In genomic region chr19:6123330-6123729, GRCm38 (mm10) we compare ENCODE assay signal across 16 mouse cellular contexts. TPM values are rescaled to one million over a fixed set of nuclear protein-coding genes. Genes with fewer than 3 reads are reported as not detected.
DNase-seq lines count a peak whose midpoint lies in the region; ATAC-seq and TF ChIP-seq lines count a peak whose summit lies in the region.
"Had no signal": no experiment of that assay in that cellular context is flagged by ENCODE, and none has a peak within 500 bp of the region (broad histone marks: within the 10 kb centered on the region; RNA-seq: fewer than 3 reads in every experiment).

No protein-coding gene starts in this region.

- no peaks in the 10 kb centered on the region for H3K9me3 ChIP-seq in intestine, embryonic 14.5 days (ENCODE audit: control insufficient read depth, low read length)
- no peaks in the 10 kb centered on the region for H3K9me3 ChIP-seq in intestine, embryonic 15.5 days
- H3K9me3 ChIP-seq in CH12.LX (replicated peaks; ENCODE audit: low read length): no peaks in the 10 kb centered on the region
- no peaks in the 10 kb centered on the region for H3K9me3 ChIP-seq in hindbrain, embryonic 14.5 days (ENCODE audit: control insufficient read depth, low read length)
- H3K9me3 ChIP-seq: stomach, embryonic 15.5 days had no signal

- TF ChIP-seq EP300 in CH12.LX (IDR thresholded peaks at IDR 0.05; ENCODE audit: low read length): no peak

- no peak for TF ChIP-seq CTCF in CH12.LX (conservative IDR thresholded peaks at IDR 0.05 in 1 of 2, IDR thresholded peaks at IDR 0.05 in 1 of 2; ENCODE audit: low read depth in 2 of 2, low read length in 2 of 2)

- no peak overlapping the region for H3K9ac ChIP-seq in intestine, embryonic 14.5 days (ENCODE audit: low read length)
- H3K9ac ChIP-seq in intestine, embryonic 15.5 days: no peak overlapping the region
- H3K9ac ChIP-seq in CH12.LX (ENCODE audit: insufficient read depth, low read depth): 0 out of 2 replicates have a peak overlapping the region, but pooled peaks have one; percentile 6
- peak overlapping the region; percentile 8; the same call in 1 of the 2 replicates for H3K9ac ChIP-seq in hindbrain, embryonic 14.5 days
- H3K9ac ChIP-seq: stomach, embryonic 15.5 days had no signal

- no peak overlapping the region for H3K4me3 ChIP-seq in intestine, embryonic 14.5 days (ENCODE audit: low read depth, low read length)
- no peak overlapping the region for H3K4me3 ChIP-seq in intestine, embryonic 15.5 days (replicated peaks)
- no peak overlapping the region for H3K4me3 ChIP-seq in CH12.LX (replicated peaks in 1 of 3; ENCODE audit: low read depth in 2 of 3, low read length in 2 of 3, poor library complexity in 1 of 3)
- no peak overlapping the region for H3K4me3 ChIP-seq in hindbrain, embryonic 14.5 days (replicated peaks; ENCODE audit: low read length)
- H3K4me3 ChIP-seq: gastrocnemius, adult 2 months; stomach, embryonic 15.5 days had no signal

- 57% methylated on average over 8 of the region's 8 CpGs for WGBS in intestine, embryonic 14.5 days
- WGBS in intestine, embryonic 15.5 days: 59% methylated on average over 8 of the region's 8 CpGs
- whole genome bisulfite sequencing in hindbrain, embryonic 14.5 days: 57% methylated on average over 8 of the region's 8 CpGs

- peak overlapping the region; percentile 9; the same call in 1 of the 2 replicates for H3K27ac ChIP-seq in intestine, embryonic 14.5 days (ENCODE audit: low read depth)
- no peak overlapping the region for H3K27ac ChIP-seq in intestine, embryonic 15.5 days
- peak overlapping the region; percentile 53; the same call in 1 of the 2 replicates for H3K27ac ChIP-seq in CH12.LX (ENCODE audit: insufficient read depth, low read depth)
- 0 out of 2 replicates have a peak overlapping the region, but pooled peaks have one; percentile 16 for H3K27ac ChIP-seq in hindbrain, embryonic 14.5 days
- H3K27ac ChIP-seq: gastrocnemius, adult 2 months; macrophage; stomach, embryonic 15.5 days had no signal

- peaks cover 6% of the 10 kb centered on the region; the same call in 1 of the 2 replicates for H3K4me1 ChIP-seq in intestine, embryonic 14.5 days (replicated peaks; ENCODE audit: control insufficient read depth, insufficient read depth, low read length)
- H3K4me1 ChIP-seq in intestine, embryonic 15.5 days (replicated peaks): peaks cover 22% of the 10 kb centered on the region
- peaks cover 0 to 14% of the 10 kb centered on the region in 2 experiments; a peak in 2 of 4 replicates for H3K4me1 ChIP-seq in CH12.LX (ENCODE audit: control insufficient read depth in 1 of 2, insufficient read depth in 2 of 2)
- H3K4me1 ChIP-seq in hindbrain, embryonic 14.5 days (replicated peaks; ENCODE audit: control insufficient read depth, insufficient read depth, low read length): peaks cover 15% of the 10 kb centered on the region; the same call in 1 of the 2 replicates

- no peaks in the 10 kb centered on the region for H3K79me2 ChIP-seq in CH12.LX (replicated peaks; ENCODE audit: control insufficient read depth, extremely low read depth, insufficient read depth, poor library complexity, severe bottlenecking)

- no peak for ATAC-seq in intestine, embryonic 14.5 days (replicated peaks; ENCODE audit: low FRiP score, low TSS enrichment, low read depth)
- ATAC-seq in intestine, embryonic 15.5 days: no peak
- ATAC-seq in hindbrain, embryonic 14.5 days (ENCODE audit: low FRiP score): no peak

- peaks cover 4% of the 10 kb centered on the region; the same call in 1 of the 2 replicates for H3K36me3 ChIP-seq in intestine, embryonic 14.5 days (ENCODE audit: control insufficient read depth, insufficient read depth, low read length)
- 0 out of 2 replicates have a peak, but pooled peaks cover 3% of the 10 kb centered on the region for H3K36me3 ChIP-seq in intestine, embryonic 15.5 days
- peaks cover 5 to 40% of the 10 kb centered on the region in 2 experiments for H3K36me3 ChIP-seq in CH12.LX (replicated peaks in 1 of 2; ENCODE audit: control insufficient read depth in 1 of 2, insufficient read depth in 1 of 2, low read length in 1 of 2)
- peaks cover 20% of the 10 kb centered on the region for H3K36me3 ChIP-seq in hindbrain, embryonic 14.5 days (replicated peaks; ENCODE audit: control insufficient read depth, insufficient read depth)
- H3K36me3 ChIP-seq: stomach, embryonic 15.5 days had no signal

- no peak for TF ChIP-seq RAD21 in CH12.LX (IDR thresholded peaks at IDR 0.05; ENCODE audit: low read depth, low read length)

- no peak overlapping the region for H3K4me2 ChIP-seq in intestine, embryonic 14.5 days (ENCODE audit: low read length)
- H3K4me2 ChIP-seq in intestine, embryonic 15.5 days (replicated peaks): no peak overlapping the region
- H3K4me2 ChIP-seq in CH12.LX (ENCODE audit: insufficient read depth, low read depth, poor library complexity, severe bottlenecking): peak overlapping the region; percentile 46
- no peak overlapping the region for H3K4me2 ChIP-seq in hindbrain, embryonic 14.5 days (replicated peaks)
- H3K4me2 ChIP-seq: stomach, embryonic 15.5 days had no signal

- dilution Hi-C loops in CH12.LX (cut with MboI; ENCODE audit: extremely low pct_ligation_motif_present, extremely low pct_unique_long_range_greater_than_20kb, low sequenced_read_pairs): no loop called here

- in situ Hi-C loops in CH12.LX (cut with MboI; ENCODE audit: low pct_ligation_motif_present, low pct_unique_long_range_greater_than_20kb, low sequenced_read_pairs): loop anchor here (5.0 to 10.0 kb wide), 2 partner anchors 36 to 159 kb away; partner anchors contain the start of gene Pola2

- H3K27me3 ChIP-seq in intestine, embryonic 14.5 days (replicated peaks; ENCODE audit: control insufficient read depth, insufficient read depth, low read length): no peaks in the 10 kb centered on the region
- H3K27me3 ChIP-seq in intestine, embryonic 15.5 days (replicated peaks): no peaks in the 10 kb centered on the region
- no peaks in the 10 kb centered on the region for H3K27me3 ChIP-seq in CH12.LX (replicated peaks)
- H3K27me3 ChIP-seq in hindbrain, embryonic 14.5 days (ENCODE audit: control insufficient read depth, insufficient read depth, low read length): no peaks in the 10 kb centered on the region
- H3K27me3 ChIP-seq: stomach, embryonic 15.5 days had no signal

- DNase-seq in intestine, embryonic 14.5 days (ENCODE audit: low spot score): no peak
- no peak for DNase-seq in CH12.LX (ENCODE audit: extremely low read depth)
- DNase-seq in embryo, embryonic 10.5 days (ENCODE audit: low spot score): peak; percentile 74
- DNase-seq in hindbrain, embryonic 14.5 days (ENCODE audit: low spot score): peak; percentile 48
- DNase-seq in urinary bladder, postnatal 14 days (ENCODE audit: low spot score): no peak
- DNase-seq in cerebellum, postnatal 4 days (ENCODE audit: low spot score in 2 of 2): no peak
- DNase-seq in layer of hippocampus, postnatal 25 days (ENCODE audit: extremely low spot score in 1 of 2, low spot score in 1 of 2): no peak
- DNase-seq: adrenal gland, postnatal 10 days; gastrocnemius, adult 2 months; kidney, adult 11 months; kidney, postnatal 4 days; liver had no signal

- TF ChIP-seq POLR2A in CH12.LX (IDR thresholded peaks at IDR 0.05; ENCODE audit: low read depth, low read length): no peak

TF ChIP-seq in CH12.LX, 34 proteins besides CTCF, POLR2A, EP300 and RAD21 (continues in another document):
- no peak for TF ChIP-seq RCOR1 (conservative IDR thresholded peaks at IDR 0.05; ENCODE audit: low read depth, low read length)

RNA-seq across cellular contexts. Expression of gene Snx15, which starts 4.8 kb away (rescaled TPM):
- 35.4 and 36.0 TPM in 2 replicates for polyA plus RNA-seq in intestine, embryonic 14.5 days (2014; fragmentation: Nextera tagmentation; extraction: Ambion mirVana)
- 31.7 and 33.8 TPM in 2 replicates for polyA plus RNA-seq in intestine, embryonic 15.5 days (2015; fragmentation: Nextera tagmentation; extraction: Ambion mirVana)
- total RNA-seq in CH12.LX (2012; rRNA removed) (15.6 and 17.4 TPM in 2 replicates), CH12.LX (2014; rRNA removed) (14.0 and 15.3 TPM in 2 replicates)
- polyA plus RNA-seq in CH12.LX (2012; ENCODE audit: insufficient read length, low read depth): 14.4 and 15.7 TPM in 2 replicates
- 59.6 and 60.8 TPM in 2 replicates for polyA plus RNA-seq in hindbrain, embryonic 14.5 days (2014; fragmentation: Nextera tagmentation; extraction: Ambion mirVana)
- 10 to 100 TPM; 36.7 to 40.7 TPM for total RNA-seq in layer of hippocampus, postnatal 25 days (2021)

RNA-seq across cellular contexts. Expression of gene Sac3d1, which starts 4.9 kb away (rescaled TPM):
- polyA plus RNA-seq in intestine, embryonic 14.5 days (2014; fragmentation: Nextera tagmentation; extraction: Ambion mirVana): 53.9 and 59.9 TPM in 2 replicates
- 44.3 and 44.7 TPM in 2 replicates for polyA plus RNA-seq in intestine, embryonic 15.5 days (2015; fragmentation: Nextera tagmentation; extraction: Ambion mirVana)
- total RNA-seq in CH12.LX (2012; rRNA removed) (27.0 and 31.0 TPM in 2 replicates), CH12.LX (2014; rRNA removed) (24.6 and 31.9 TPM in 2 replicates)
- polyA plus RNA-seq in CH12.LX (2012; ENCODE audit: insufficient read length, low read depth): 26.9 and 29.8 TPM in 2 replicates
- 51.3 and 54.5 TPM in 2 replicates for polyA plus RNA-seq in hindbrain, embryonic 14.5 days (2014; fragmentation: Nextera tagmentation; extraction: Ambion mirVana)
- total RNA-seq in layer of hippocampus, postnatal 25 days (2021): 10 to 100 TPM; 15.5 to 17.9 TPM

RNA-seq across cellular contexts. Expression of gene Batf2, which starts 17.5 kb away (rescaled TPM):
- 0.30 and 1.1 TPM in 2 replicates for polyA plus RNA-seq in intestine, embryonic 14.5 days (2014; fragmentation: Nextera tagmentation; extraction: Ambion mirVana)
- polyA plus RNA-seq in intestine, embryonic 15.5 days (2015; fragmentation: Nextera tagmentation; extraction: Ambion mirVana): 0.80 and 1.3 TPM in 2 replicates
- not detected in 2 replicates for total RNA-seq in CH12.LX (2012; rRNA removed)
- total RNA-seq in CH12.LX (2014; rRNA removed): not detected in 2 replicates
- not detected in 2 replicates for polyA plus RNA-seq in CH12.LX (2012; ENCODE audit: insufficient read length, low read depth)
- not detected in 2 replicates for polyA plus RNA-seq in hindbrain, embryonic 14.5 days (2014; fragmentation: Nextera tagmentation; extraction: Ambion mirVana)
- under 1 TPM; 0.45 to 0.69 TPM for total RNA-seq in layer of hippocampus, postnatal 25 days (2021)
- polyA plus RNA-seq: heart, embryonic 14.5 days had no signal

RNA-seq across cellular contexts. Expression of gene Naaladl1, which starts 17.7 kb away (rescaled TPM):
- polyA plus RNA-seq in intestine, embryonic 14.5 days (2014; fragmentation: Nextera tagmentation; extraction: Ambion mirVana): 4.1 and 4.4 TPM in 2 replicates
- polyA plus RNA-seq in intestine, embryonic 15.5 days (2015; fragmentation: Nextera tagmentation; extraction: Ambion mirVana): 28.9 and 38.8 TPM in 2 replicates
- total RNA-seq in CH12.LX (2012; rRNA removed) (0.25 and 0.34 TPM in 2 replicates), CH12.LX (2014; rRNA removed) (0.20 and 0.24 TPM in 2 replicates)
- polyA plus RNA-seq in CH12.LX (2012; ENCODE audit: insufficient read length, low read depth): 1.1 and 1.9 TPM in 2 replicates
- 0.52 and 0.59 TPM in 2 replicates for polyA plus RNA-seq in hindbrain, embryonic 14.5 days (2014; fragmentation: Nextera tagmentation; extraction: Ambion mirVana)
- total RNA-seq in layer of hippocampus, postnatal 25 days (2021): not detected
- total RNA-seq: gastrocnemius, adult 2 months had no signal
- polyA plus RNA-seq: macrophage had no signal

RNA-seq across cellular contexts. Expression of gene Arl2, which starts 18.0 kb away (rescaled TPM):
- polyA plus RNA-seq in intestine, embryonic 14.5 days (2014; fragmentation: Nextera tagmentation; extraction: Ambion mirVana): 101 and 110 TPM in 2 replicates
- 99.2 and 103 TPM in 2 replicates for polyA plus RNA-seq in intestine, embryonic 15.5 days (2015; fragmentation: Nextera tagmentation; extraction: Ambion mirVana)
- total RNA-seq in CH12.LX (2012; rRNA removed) (35.4 and 48.4 TPM in 2 replicates), CH12.LX (2014; rRNA removed) (23.9 and 27.9 TPM in 2 replicates)
- polyA plus RNA-seq in CH12.LX (2012; ENCODE audit: insufficient read length, low read depth): 28.0 and 36.9 TPM in 2 replicates
- polyA plus RNA-seq in hindbrain, embryonic 14.5 days (2014; fragmentation: Nextera tagmentation; extraction: Ambion mirVana): 114 and 117 TPM in 2 replicates
- total RNA-seq in layer of hippocampus, postnatal 25 days (2021): 10 to 100 TPM; 75.5 to 76.1 TPM

Comparison
In these comparisons a context has a peak if more than half of its experiments do, and no peak if none do; other contexts are left out.
1. DNase-seq: peak in embryo, embryonic 10.5 days (single experiment) and hindbrain, embryonic 14.5 days (single experiment); none in intestine, embryonic 14.5 days (single experiment), CH12.LX (single experiment), urinary bladder, postnatal 14 days (single experiment), cerebellum, postnatal 4 days (0 of 2) and layer of hippocampus, postnatal 25 days (0 of 2).
2. H3K9ac ChIP-seq: peak in CH12.LX (single experiment) and hindbrain, embryonic 14.5 days (single experiment); none in intestine, embryonic 14.5 days (single experiment) and intestine, embryonic 15.5 days (single experiment).